Mouse (Mus musculus) c-Kit-negative CD71-positive TER-119-positive erythroid progenitor cells, embryonic 14.5 days (primary cell): ENCODE results near the gene Fam173b.
A peak's percentile ranks its signal among the peaks of the same experiment; 100 is the strongest.
"Not testable (repeated sequence)": the region's sequence is repeated elsewhere in the genome, so short reads cannot be mapped to it uniquely, and the experiment has no call there.

Source experiments
- DNase-seq: peaks from one replicate; pipeline ENCODE4 v3.0.0-alpha.2; 2013; ENCODE audit warnings: low read depth, low spot score

Fam173b gene

DNA sequence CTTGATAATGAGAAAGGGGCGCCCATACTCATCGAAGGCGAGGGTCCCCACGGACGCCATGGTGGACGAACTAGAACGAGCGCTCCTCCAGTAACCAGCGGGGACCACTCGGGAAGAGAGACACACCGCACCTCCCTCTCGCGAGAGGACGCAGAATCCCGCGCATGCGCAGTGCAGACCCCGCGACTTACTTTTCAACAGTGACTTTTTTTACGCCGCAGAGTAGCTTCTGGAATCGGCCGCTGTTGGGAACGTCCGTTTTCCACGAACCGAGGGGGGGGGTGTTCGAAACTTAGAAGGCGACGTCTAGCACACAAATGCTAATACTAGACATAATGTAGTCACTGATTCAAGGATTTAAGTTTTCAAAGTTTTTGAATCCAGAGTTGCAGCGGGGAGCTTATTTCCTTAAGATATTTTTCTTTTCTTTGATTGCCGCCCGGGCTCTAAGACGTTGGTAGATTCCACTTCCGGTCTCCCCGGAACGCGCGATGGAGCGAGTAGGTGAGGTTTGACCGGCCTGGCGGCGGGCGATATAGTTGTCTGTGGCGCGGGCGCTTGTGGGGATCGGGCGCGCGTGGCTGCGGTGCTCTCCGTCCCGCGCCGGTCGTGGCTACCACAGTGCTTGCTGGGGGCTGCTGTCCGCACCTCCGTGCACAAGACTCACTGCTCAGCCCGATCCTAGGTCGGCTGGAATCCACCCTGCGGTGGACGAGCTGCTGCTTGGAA is at the start of gene Fam173b, which contains the start of gene Cct5:
TSS of gene Fam173b (plus strand) at position 207 of the 729 bp plus-strand sequence.
TSS of gene Cct5 (minus strand) at position 159 of the 729 bp plus-strand sequence.
- DNase-seq = peak; percentile 98

DNA sequence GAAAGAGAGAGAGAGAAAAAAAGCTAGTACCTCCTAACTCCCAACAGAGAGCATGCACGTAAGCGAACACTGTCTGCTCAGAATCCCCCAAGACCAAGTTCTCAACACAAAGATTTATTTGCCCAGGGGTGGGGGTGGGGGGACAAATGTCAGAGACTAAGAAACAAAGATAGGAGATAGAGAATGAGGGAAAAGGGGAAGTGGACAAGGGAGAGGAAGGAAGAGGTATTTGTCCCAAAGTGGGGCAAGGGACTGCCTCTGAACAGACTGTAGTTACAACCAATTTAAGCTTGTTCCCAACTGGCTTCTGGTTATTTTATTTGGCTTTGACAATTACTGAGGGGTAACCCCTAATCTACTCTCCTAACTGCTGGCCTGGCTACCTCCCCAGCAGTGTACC is 46.8 kb upstream of the Fam173b start:
- DNase-seq = no peak

DNA sequence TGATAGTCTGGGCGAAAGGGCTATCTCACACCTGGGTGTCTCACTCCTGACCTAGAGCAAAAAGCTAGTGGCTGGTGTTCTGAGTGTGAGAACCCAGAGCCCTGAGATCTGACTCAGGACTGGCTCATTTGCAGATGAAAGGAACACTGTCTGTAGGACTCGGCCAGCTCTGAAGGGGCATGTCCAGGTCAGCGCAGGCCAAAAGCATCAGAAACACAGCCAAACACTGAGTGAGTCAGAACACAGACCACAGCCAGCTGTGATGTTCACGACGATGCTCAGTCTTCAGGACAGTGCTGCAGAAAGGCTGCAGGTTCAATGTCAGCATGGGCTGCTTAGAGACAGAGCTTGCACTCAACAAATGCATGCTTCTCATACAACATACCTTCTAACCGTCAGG is 40.3 kb upstream of the Fam173b start:
- DNase-seq = no peak

DNA sequence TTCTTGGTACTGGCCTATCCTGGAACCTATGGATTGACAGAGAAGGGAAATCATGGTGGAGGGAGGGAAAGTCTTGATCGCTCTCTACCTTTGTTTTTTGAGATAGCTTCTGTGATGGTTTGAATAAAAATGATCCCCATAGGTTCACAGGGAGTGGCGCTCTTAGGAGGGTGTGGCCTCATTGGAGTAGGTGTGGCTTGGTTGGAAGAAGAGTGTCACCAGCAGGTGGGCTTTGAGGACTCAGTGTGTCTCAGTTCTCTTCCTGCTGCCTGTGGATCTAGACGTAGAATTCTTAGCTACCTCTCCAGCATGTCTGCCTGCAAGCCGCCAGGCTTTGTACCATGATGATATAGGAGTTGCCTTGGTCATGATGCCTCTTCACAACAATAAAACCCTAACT is 39.7 kb upstream of the Fam173b start:
- DNase-seq = no peak

DNA sequence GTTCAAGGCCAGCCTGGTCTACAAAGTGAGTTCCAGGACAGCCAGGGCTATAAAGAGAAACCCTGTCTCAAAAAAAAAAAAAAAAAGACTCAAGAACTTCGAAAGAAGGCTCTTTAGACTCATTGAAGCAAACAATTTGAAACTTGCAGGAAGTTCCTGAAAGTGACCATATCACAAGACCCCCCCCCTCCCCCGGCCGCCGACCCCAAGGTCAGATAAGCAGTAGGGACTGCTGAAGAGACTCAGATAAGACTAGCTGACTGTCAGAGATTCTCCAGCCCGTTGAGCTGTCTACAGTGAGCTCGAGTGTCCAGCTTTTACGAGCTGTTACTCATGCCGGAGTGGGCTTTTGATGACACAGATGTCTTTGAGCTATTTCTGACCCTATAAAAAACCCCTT is 38.8 kb upstream of the Fam173b start:
- no peak for DNase-seq

DNA sequence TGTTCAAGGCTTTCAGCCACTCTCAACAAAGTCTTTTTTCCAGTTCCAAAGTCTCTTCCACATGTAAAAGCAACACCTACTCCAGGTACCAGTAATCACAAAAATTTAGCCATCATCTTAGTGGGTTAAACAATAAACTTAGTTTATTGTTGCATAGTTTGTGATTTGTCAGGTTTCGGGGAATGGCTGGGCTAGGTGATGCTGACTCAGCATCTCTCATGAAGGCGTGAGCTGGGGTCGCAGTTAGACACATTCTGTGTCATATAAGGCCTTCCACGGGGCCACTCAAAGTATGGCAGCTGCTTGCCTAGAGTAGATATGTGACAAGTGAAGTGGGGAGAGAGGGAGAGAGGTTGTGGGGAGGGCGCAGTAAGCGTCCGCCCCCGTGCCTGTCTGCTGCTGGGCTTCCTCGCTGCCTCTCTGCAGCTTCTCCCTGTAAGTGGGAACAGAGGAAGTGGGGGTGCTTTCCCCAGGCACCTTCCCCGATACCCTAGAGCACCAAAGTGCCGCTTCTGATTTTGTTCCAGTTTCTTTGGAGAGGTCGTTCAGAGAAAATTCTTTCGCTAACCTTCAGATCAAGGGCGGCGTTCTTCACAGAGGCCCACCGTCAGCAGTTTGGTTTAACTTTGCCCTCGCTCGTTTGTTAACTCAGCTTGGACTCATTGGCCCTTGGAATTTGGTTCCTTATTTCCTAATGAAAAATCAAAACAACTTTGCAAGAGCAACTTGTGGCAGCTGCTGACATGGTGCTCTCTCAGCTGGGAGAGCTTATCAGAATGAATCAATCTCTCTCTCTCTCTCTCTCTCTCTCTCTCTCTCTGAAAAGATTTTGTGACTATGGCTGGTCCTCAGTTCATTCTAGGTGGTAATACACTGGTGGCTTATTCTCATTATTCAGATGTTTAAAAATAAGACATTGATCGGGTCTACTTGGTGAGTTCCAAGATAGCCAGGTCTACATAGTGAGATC is 37.8 kb upstream of the Fam173b start:
- DNase-seq = no peak

DNA sequence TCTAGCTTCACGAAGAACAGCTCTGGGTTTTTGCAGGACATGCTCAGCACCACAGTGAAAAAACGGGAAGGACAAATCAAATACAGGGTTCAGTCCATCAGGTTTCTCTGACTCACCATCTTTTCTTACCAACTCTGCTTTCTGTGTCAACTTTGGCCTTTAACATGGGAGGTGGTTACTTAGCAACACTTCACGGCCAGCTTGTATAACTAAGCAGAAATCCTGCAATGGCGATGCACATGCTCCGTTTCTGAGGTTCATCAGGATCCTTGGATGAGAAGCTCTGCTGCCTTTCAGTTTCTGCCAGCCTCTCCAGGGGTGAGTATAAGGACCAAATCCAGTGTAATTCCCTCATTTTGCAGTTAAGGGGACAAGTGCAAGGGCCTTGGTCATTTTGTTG is 36.5 kb upstream of the Fam173b start, which contains the start of gene Cmbl:
TSS of gene Cmbl (plus strand) at position 206 of the 400 bp plus-strand sequence.
- no peak for DNase-seq

DNA sequence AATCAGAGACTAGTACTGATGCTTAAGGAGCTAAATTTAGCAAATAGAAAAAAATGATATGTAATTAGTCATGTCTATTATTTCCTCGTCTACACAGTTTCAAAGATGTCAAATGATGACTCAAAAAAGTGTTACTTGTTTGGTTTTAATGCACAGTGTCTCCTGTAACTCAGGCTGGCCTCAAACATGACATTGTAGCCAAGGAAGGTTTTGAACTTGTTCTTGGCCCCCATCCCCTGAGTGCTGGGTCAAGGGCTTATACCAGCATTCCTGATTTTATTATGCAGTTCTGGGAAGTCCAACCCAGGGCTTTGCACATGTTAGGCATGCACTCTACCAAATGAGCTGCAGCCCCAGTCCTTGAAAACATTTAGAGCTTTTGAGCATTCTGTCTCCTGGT is 35.9 kb upstream of the Fam173b start:
- DNase-seq = no peak

DNA sequence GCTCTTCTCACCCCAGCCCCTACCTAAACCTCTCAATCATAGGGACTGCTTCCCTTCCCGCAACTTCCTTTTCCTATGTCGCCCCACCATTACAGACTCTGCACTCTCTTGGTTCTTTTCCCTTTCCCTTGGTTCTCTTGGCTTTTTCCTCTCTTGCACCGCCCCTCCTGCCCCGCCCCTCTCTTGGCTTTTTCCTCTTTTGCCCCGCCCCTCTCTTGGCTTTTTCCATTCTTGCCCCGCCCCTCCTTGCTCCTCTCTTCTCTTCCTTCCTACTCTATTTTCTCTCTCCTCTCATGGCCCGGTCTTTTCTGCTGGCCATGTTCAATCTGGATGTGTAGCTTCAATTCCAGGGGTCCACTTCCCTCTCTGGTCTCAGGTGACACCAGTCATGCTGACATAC is 34.2 kb upstream of the Fam173b start:
- DNase-seq = no peak

DNA sequence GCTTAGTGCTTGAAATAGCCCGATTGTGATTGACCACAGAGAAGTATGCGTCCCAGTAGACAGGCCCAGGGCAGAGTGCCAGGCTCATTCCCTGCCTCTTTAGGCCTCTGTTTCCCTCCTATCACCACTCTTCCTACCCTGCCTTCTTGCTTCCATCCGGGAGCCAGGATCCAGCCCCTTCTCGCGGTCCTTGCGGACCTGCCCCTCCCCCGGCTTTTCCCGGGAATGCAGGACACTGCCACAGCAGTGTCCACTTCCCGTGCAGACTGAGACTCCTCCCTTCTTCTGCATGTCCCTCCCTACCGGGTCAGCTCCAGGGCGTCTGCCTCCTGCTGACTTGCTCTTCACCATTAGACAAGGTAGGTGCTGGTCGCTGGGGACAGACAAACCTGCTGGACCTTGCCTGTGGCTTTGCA is 33.1 kb upstream of the Fam173b start:
- no peak for DNase-seq

DNA sequence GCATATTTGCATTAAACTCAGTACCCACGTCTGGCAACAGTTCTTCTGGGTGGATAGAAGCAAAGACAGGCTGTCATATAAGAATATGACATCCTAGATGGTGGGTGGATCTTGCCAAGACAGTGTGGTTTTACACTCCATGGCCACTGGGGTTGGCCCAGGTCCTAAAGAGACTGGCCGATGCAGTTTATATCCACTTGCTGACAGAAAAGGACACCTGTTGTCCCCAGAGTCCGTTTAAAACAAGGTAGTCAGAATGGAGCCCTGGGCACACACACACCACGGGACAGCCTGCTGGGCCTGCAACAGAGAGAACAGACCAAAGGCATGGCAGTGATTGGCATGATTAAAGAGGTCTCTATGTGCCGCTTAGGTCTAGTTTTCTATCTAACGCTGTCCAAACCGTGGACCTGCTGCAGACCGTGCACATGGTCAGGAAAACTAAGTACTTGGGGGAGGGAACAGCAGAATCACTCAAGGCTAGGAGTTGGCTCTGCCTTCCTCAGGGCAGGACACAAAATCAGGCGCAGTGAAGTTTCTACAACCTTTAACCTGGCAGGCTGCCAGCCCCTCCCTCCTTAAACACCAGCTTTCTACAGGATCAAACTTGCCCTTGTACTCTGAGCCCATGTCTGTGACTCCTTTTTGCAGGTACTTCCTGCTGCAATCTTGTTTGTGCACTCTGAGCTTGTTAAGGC is 32.2 kb upstream of the Fam173b start:
- no peak for DNase-seq

DNA sequence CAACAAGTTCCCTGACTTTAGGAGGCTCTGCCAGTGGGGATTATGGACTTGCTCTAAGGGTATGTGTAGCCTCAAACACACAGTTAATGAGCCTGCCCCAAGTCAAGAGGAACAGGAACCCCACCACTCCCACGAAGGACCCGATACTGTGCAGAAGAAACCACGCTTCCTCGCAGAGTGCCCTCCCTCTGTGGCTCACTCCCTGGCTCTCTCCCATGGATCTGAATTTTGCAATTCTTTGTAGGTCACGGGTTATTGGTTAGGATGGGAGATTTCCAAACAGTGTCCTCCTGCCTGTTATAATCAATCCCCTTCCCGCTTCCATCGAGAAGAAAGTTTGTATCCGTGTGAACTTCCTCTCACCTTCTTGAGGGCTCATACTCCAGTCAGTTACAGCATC is 30.7 kb upstream of the Fam173b start:
- no peak for DNase-seq

DNA sequence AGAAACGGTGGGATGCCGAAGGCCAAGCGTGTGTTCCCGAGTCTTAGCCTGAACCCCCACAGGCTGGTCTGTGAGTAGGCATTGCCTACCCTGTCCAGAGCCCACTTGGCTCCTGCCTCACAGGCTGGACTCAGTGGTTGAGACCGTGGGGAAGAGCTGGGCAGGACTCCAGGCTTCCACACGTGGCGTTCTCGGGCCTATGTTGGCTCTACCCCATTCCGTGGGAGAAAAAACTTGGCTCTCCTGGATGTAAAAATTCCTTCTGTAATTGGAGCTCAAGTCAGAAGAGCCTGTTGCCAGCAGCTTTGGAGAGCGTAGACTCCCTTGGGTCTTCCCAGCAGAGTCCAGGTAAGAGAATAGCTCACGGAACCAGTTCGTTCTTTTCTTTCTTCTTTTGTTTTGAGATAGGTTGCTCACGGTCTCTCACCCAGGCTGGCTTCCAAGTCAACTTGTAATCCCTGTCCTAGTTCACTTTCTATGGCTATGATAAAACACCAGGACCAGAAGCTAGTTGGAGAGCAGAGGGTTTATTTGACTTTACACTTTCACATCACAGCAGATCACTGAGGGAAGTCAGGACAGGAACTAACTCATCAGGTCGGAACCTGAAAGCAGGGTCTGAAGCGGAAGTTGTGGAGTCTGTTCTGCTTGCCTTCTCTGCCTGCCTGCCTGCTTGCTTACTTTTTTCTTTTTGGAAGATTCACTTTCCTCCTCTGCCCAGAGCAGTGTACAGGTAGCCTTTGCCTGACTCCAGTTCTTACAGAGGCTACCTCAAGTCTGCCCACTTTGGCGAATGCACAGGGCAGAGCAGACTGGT is 29.5 kb upstream of the Fam173b start:
- DNase-seq = no peak

DNA sequence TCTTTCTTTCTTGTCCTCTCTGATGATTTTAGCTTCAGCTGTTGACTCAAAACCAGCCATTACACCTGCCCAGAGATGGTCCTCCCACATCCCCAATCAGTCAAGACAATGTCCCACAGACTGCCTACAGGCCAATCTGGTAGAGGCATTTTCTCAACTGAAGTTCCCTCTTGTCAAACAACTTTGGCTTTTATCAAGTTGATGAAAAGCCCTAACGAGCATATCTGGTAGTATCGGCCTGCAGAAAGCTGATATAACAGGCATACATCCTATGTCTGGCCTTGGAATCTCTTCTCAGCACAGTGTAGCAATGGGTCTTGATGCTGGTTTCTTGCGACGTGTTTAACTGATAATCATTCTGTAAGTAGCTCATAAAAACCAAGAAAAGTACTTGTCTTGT is 28.4 kb upstream of the Fam173b start:
- DNase-seq = no peak

DNA sequence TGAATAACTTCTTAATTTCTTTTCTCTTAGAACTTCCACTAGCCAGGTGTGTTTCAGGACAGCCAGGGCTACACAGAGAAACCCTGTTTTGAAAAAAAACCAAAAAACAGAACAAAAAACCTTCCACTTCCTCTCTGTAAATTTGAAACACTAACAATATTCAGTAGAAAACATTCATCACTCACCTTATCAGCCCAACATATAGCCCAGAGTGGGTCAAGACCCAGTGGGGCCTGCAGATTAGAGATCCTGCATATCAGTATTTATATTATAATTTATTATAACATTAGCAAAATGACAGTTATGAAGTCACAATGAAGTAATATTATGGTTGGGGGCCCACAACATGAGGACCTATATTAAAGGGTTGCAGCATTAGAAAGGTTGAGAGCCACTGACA is 28.0 kb upstream of the Fam173b start:
- DNase-seq = no peak

DNA sequence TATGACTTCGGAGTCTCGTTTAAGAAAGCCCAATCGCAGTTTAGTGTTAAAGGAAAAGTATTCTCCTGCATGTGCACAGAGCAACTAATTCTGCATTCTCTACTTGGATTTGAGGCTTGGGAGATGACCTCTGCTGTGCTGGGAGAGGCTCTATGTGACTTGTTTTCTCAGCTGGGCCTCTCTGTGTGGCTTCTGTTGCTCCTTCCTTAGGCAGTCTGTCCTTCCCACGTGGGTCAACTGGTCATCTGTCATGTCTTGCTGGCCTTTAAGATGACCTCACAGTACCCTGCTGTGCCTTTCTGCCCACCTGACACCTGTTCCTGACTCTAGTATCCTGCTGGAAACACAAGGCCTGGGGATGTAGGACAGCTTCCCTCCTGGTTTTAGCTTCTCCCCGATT is 25.6 kb upstream of the Fam173b start:
- no peak for DNase-seq

DNA sequence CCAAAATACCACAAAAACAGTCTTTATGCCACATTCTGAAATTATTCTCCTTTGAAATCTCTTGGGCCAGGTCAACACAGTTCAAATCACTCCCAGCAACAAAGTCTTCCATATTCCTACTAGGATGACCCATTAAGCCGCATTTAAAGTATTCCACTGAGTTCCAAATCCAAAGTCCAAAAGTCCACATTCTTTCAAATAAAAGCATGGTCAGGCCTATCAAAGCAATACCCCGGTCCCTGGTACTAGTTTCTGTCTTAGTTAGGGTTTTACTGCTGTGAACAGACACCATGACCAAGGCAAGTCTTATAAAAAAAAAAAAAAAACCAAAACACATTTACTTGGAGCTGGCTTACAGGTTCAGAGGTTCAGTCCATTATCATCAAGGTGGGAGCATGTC is 20.6 kb upstream of the Fam173b start:
- not testable (repeated sequence) for DNase-seq

DNA sequence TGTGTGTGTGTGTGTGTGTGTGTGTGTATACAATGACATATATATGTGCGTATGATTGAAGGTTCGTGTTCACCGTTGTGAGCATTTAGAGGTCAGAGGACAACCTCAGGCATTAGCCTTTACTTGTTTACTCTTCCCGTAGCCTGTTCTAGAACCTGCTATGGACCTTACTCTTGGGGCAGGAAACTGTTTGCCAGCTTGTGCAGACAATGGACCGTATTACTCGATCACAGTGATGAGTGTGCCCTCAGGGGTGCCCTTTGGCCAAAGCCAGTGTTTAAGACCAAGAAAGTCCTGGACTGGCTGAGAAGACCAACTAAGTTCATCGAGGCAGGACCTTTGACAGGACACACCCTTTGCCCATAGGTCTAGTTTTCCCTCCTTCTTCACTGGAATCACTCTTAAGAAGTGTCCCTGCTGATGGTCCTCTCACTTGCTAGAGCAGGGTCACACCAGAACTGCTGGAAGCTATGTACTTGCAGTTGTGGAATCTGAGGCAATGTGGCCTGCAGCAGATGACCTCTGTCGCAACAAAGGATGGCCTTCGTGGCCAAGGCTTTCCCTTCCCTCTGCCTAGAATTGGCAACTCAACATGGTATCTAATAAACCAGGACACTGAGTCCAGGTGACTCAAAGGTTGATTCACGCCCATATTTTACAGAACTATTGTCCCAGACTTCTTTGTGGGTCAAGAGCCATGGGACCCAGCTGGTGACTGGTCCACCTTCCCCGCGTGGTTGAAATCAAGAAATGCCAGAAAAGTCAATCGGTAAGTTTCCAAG is 18.2 kb upstream of the Fam173b start:
- DNase-seq = no peak

DNA sequence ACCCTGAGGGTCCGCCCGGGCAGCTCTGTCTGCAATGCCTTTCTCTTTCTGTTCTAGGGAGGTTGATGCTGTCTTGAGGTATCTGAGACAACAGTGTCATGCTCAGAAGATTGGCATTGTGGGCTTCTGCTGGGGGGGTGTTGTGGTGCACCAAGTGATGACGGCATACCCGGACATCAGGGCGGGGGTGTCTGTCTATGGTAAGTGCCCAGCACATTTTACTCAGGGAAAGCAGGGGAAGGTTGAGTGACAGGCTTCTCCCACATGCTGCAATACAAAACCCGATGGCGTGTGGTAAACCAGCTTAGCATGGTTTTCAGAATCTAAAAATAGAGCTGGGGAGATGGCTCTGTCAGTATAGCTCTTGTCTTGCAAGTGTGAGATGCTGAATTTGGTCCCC is 16.4 kb upstream of the Fam173b start:
- DNase-seq = no peak

DNA sequence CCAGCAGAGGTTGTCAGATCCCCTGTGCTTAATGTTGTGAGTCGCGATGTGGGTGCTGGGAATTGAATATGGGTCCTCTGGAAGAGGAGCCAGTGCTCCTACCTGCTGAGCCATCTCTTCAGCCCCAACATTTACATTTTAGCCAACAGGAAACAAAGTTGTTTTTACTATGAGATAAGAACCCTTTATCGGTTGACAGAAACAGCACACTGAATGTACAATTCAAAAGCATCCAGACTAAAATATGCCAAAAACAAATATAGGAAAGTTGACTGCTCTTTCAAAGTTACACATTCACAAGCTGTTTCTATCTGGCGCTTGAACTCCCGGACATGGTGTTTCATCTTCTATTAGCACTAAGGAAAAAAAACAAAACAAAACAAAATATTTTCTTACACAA is 15.6 kb upstream of the Fam173b start:
- no peak for DNase-seq
